Mouse (Mus musculus): ENCODE measurements at regions not wholly inside any gene's neighbourhood (a gene's known extent, or its start where the extent isn't known, plus 50 kb on each side); places are given as distances from the start of the nearest gene placed in this dataset.

DNA sequence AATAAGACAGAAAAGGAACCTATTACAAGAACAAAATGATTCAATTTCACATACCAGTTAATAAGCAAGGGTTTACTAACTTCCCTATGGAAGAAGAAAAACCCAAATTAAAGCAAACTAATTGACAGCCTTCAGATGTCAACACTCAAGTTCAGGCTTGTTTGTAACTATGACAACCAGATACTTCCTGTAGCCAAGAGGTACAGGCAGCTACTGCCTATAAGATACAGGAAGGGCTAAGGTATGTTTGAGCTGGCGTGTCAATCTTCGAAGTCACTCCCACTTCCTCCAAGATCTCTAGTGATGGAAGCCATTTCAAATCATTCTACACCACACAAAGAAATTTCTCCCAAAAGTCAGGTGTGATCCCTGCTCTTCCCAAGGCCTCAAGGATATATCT lies 198.1 kb upstream of the Klf14 start:
- TF ChIP-seq POLR2A (IDR thresholded peaks at IDR 0.05; ENCODE audit: low read depth, low read length) (no peak), CTCF (conservative IDR thresholded peaks at IDR 0.05; ENCODE audit: insufficient read depth, insufficient read length, low read depth, low read length) (no peak)

All from kidney, adult 2 months (tissue).